ENCODE assay signal across 11 mouse cellular contexts in the genomic region with DNA sequence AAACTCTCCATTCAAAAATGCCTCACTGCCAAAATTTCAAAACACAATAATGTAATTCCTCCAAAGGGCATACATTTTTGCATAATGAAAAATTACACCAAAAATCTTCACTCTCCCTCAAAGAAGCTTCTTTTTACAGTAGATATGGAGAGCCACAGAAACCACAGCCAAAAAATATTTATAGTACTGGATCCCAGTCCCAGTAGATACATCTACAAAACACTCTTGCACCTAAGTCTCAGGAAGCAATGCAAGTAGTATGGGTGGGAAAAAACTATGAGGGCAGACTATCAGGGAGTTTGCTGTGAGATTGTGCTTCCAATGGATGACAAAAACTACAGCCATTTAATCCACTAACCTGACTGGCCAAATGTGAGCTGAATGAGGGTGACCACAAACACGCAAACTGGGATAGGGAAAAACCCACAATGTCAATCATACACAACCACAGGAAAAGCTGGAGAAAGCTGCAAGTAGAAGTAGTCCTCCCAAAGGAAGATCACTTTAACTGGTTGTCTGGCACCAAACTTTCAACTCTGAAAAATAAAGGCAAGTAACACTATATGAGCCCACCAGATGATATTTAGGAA.
"Had no signal": no experiment of that assay in that cellular context is flagged by ENCODE, and none has a peak within 500 bp of the region (broad histone marks: within the 10 kb centered on the region; RNA-seq: fewer than 3 reads in every experiment).

No protein-coding gene starts in this region.

- DNase-seq: liver, postnatal 0 days; lung, adult 2 months; lung, postnatal 14 days; lung, postnatal 36 days; midbrain, embryonic 14.5 days; right cerebral cortex, postnatal 14 days; thymus, adult 2 months; thymus, postnatal 25 days; thymus, postnatal 4 days had no signal

- ATAC-seq: liver, postnatal 0 days; lung, postnatal 0 days; midbrain, embryonic 16.5 days had no signal
